Mouse (Mus musculus): ENCODE measurements around the gene Dand5. TPM values are rescaled to one million over a fixed set of nuclear protein-coding genes. Genes with fewer than 3 reads are reported as not detected.

Gene Dand5
- polyA plus RNA-seq, 1 experiment: 1.8 TPM

DNA sequence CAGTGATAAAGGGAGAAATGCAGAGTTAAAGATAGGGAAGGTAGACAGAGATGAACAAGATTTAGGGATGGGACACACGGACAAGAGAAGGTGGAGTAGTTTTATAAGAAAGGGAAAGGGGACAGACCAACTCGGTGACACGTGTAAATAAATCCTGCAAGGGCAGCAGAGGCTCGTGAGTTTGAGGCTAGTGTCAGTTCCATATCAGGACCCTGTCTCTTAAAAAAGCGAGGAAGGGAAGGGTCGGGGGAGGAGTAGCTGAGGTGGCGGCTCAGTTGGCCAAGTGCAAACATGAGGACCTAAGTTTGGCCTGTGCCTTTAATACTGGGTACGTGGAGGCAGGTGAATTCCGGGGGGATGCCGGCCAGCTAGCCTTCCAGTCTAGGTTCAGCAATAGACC is 11.3 kb downstream of the Dand5 start:
- 51% methylated on average over 10 of the region's 10 CpGs for WGBS
- Histone ChIP-seq H3K27ac (ENCODE audit: insufficient read depth, low read length) (no peak overlapping the region), H3K4me1 (ENCODE audit: control insufficient read depth, insufficient read depth, insufficient read length) (peaks cover 5% of the 10 kb centered on the region; the same call in 1 of the 2 replicates), H3K36me3 (ENCODE audit: control insufficient read depth, insufficient read depth, low read length) (no peaks in the 10 kb centered on the region), H3K4me3 (ENCODE audit: extremely low read depth, insufficient read depth, insufficient read length) (no peak overlapping the region), H3K27me3 (ENCODE audit: control insufficient read depth, insufficient read depth, low read length) (0 out of 2 replicates have a peak, but pooled peaks cover 1% of the 10 kb centered on the region)
- TF ChIP-seq CTCF (IDR thresholded peaks at IDR 0.05; ENCODE audit: extremely low read depth, insufficient read depth, insufficient read length, insufficient replicate concordance) (no peak), POLR2A (IDR thresholded peaks at IDR 0.05; ENCODE audit: low read depth, low read length) (no peak)
- no peak for DNase-seq (ENCODE audit: low read depth in 1 of 2, low spot score in 2 of 2)

DNA sequence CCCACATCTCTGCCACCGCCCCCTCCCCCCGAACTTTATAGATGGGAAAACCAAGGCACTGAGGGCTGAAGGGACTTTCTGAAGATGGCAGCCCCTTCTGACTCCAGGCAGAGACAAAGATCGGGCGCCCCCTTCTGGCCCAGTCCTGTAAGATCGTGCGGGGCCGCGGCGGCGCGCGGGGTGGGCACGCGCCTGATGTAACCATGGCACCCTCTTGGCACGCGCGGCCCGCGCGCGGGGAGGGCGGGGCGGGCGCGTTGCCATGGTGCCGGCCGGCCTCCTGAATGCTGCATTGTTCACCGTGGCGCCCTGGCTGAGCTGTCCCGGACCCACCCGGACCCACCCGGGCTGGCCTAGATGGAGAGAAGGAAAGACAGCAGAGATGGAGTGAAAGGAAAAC is 11.7 kb downstream of the Dand5 start:
- peaks cover 5% of the 10 kb centered on the region; the same call in 1 of the 2 replicates for H3K4me1 ChIP-seq (ENCODE audit: control insufficient read depth, insufficient read depth, insufficient read length)
- H3K36me3 ChIP-seq (ENCODE audit: control insufficient read depth, insufficient read depth, low read length): no peaks in the 10 kb centered on the region
- peak in 1 of 2 experiments; percentile 72 for DNase-seq (ENCODE audit: low read depth in 1 of 2, low spot score in 2 of 2)
- TF ChIP-seq CTCF (IDR thresholded peaks at IDR 0.05; ENCODE audit: extremely low read depth, insufficient read depth, insufficient read length, insufficient replicate concordance): peak; percentile 66; the same call in 1 of the 2 replicates
- TF ChIP-seq POLR2A (IDR thresholded peaks at IDR 0.05; ENCODE audit: low read depth, low read length): no peak
- WGBS: 1% methylated on average over 32 of the region's 32 CpGs
- H3K4me3 ChIP-seq (ENCODE audit: extremely low read depth, insufficient read depth, insufficient read length): no peak overlapping the region
- H3K27me3 ChIP-seq (ENCODE audit: control insufficient read depth, insufficient read depth, low read length): 0 out of 2 replicates have a peak, but pooled peaks cover 1% of the 10 kb centered on the region
- H3K27ac ChIP-seq (ENCODE audit: insufficient read depth, low read length): no peak overlapping the region

- no peak overlapping the region for H3K27ac ChIP-seq (ENCODE audit: insufficient read depth, low read length)
- H3K4me3 ChIP-seq (ENCODE audit: extremely low read depth, insufficient read depth, insufficient read length): no peak overlapping the region
- H3K27me3 ChIP-seq (ENCODE audit: control insufficient read depth, insufficient read depth, low read length): 0 out of 2 replicates have a peak, but pooled peaks cover 1% of the 10 kb centered on the region
- 92% methylated on average over 5 of the region's 5 CpGs for WGBS
- no peaks in the 10 kb centered on the region for H3K36me3 ChIP-seq (ENCODE audit: control insufficient read depth, insufficient read depth, low read length)
- DNase-seq (ENCODE audit: low read depth in 1 of 2, low spot score in 2 of 2): no peak
- no peak for TF ChIP-seq POLR2A (IDR thresholded peaks at IDR 0.05; ENCODE audit: low read depth, low read length)
- no peak for TF ChIP-seq CTCF (IDR thresholded peaks at IDR 0.05; ENCODE audit: extremely low read depth, insufficient read depth, insufficient read length, insufficient replicate concordance)
- H3K4me1 ChIP-seq (ENCODE audit: control insufficient read depth, insufficient read depth, insufficient read length): peaks cover 5% of the 10 kb centered on the region; the same call in 1 of the 2 replicates
Observed at GRCm38 (mm10) chr8:84809941-84810280, 12.7 kb downstream of the Dand5 start.

- 88% methylated on average over 12 of the region's 12 CpGs for WGBS
- no peak for TF ChIP-seq POLR2A (IDR thresholded peaks at IDR 0.05; ENCODE audit: low read depth, low read length)
- no peak for TF ChIP-seq CTCF (IDR thresholded peaks at IDR 0.05; ENCODE audit: extremely low read depth, insufficient read depth, insufficient read length, insufficient replicate concordance)
- Histone ChIP-seq H3K36me3 (ENCODE audit: control insufficient read depth, insufficient read depth, low read length) (no peaks in the 10 kb centered on the region), H3K4me1 (ENCODE audit: control insufficient read depth, insufficient read depth, insufficient read length) (peaks cover 5% of the 10 kb centered on the region; the same call in 1 of the 2 replicates), H3K27me3 (ENCODE audit: control insufficient read depth, insufficient read depth, low read length) (no peaks in the 10 kb centered on the region), H3K4me3 (ENCODE audit: extremely low read depth, insufficient read depth, insufficient read length) (no peak overlapping the region), H3K27ac (ENCODE audit: insufficient read depth, low read length) (no peak overlapping the region)
- DNase-seq (ENCODE audit: low read depth in 1 of 2, low spot score in 2 of 2): no peak
Observed at GRCm38 (mm10) chr8:84809109-84809940, 13.3 kb downstream of the Dand5 start.

GRCm38 (mm10) chr8:84806031-84806430 is 16.6 kb downstream of the Dand5 start:
- TF ChIP-seq POLR2A (IDR thresholded peaks at IDR 0.05; ENCODE audit: low read depth, low read length) (no peak), CTCF (IDR thresholded peaks at IDR 0.05; ENCODE audit: extremely low read depth, insufficient read depth, insufficient read length, insufficient replicate concordance) (no peak)
- no peak overlapping the region for H3K4me3 ChIP-seq (ENCODE audit: extremely low read depth, insufficient read depth, insufficient read length)
- no peak overlapping the region for H3K27ac ChIP-seq (ENCODE audit: insufficient read depth, low read length)
- no peaks in the 10 kb centered on the region for H3K36me3 ChIP-seq (ENCODE audit: control insufficient read depth, insufficient read depth, low read length)
- 97% methylated on average over 5 of the region's 5 CpGs for WGBS
- no peaks in the 10 kb centered on the region for H3K27me3 ChIP-seq (ENCODE audit: control insufficient read depth, insufficient read depth, low read length)
- H3K4me1 ChIP-seq (ENCODE audit: control insufficient read depth, insufficient read depth, insufficient read length): peaks cover 1% of the 10 kb centered on the region; the same call in 1 of the 2 replicates
- DNase-seq (ENCODE audit: low read depth in 1 of 2, low spot score in 2 of 2): no peak

DNA sequence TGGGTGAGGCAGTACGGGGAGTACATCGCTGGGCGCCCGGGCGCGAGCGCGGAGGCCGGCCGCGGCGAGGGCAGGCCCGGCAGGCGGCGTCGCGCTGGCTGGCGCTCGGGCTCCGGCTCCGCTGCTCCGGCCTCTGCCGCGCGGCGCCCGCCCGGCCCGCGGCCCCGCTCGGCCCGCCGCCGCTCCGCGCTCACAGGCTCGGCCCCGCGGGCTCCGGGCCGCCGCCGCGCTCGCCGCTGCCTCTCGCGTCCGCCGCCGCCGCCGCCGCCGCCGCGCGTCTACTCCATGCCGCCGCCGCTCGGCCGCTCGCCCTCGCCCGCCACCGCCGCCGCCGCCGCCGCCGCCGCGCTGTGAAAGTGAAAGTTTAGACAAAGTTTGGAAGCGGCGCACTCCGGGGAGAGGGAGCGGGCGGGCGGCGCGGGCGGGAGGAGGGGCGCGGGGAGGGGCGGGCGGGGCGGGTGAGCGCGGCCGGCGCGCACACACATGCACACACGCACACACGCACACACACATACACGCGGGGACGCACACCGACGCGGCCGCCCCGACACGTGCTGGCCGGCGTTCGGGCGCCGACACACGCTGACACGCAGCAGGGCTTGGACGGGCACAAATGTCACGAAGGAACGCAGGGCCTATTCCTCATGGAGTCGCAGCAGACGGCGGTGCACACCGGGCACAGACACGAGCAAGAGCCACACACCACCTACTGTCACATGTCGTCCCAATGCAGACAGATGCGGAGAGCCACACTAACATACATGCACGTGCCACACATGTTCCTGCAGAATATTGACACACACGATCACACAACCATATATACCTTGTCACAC is 22.4 kb downstream of the Dand5 start, which contains the start of gene Nfix:
Gene Nfix, minus strand, starts transcription at position 346 of the 833 bp plus-strand sequence.
- 21% methylated on average over 105 of the region's 125 CpGs for WGBS
- H3K27me3 ChIP-seq (ENCODE audit: control insufficient read depth, insufficient read depth, low read length): peaks cover 15% of the 10 kb centered on the region
- no peaks in the 10 kb centered on the region for H3K36me3 ChIP-seq (ENCODE audit: control insufficient read depth, insufficient read depth, low read length)
- TF ChIP-seq CTCF (IDR thresholded peaks at IDR 0.05; ENCODE audit: extremely low read depth, insufficient read depth, insufficient read length, insufficient replicate concordance): no peak
- peak within 1 kb of the TSS; percentile 55 for H3K4me3 ChIP-seq (ENCODE audit: extremely low read depth, insufficient read depth, insufficient read length)
- peaks cover 2% of the 10 kb centered on the region; the same call in 1 of the 2 replicates for H3K4me1 ChIP-seq (ENCODE audit: control insufficient read depth, insufficient read depth, insufficient read length)
- DNase-seq (ENCODE audit: low read depth in 1 of 2, low spot score in 2 of 2): peak; percentile 12 to 31
- no peak within 1 kb of the TSS for H3K27ac ChIP-seq (ENCODE audit: insufficient read depth, low read length)

Data from spleen, adult 2 months (tissue).